Mouse (Mus musculus) hindlimb bud, embryonic 11.5 days (tissue): Measurements from ENCODE around the gene Adamts3.

Experiments used
- DNase-seq: peaks from one replicate; pipeline ENCODE4 v3.0.0-alpha.2; 2012; ENCODE audit warnings: low read depth, low spot score; ENCODE audit errors: extremely low spot score

Gene Adamts3

DNA sequence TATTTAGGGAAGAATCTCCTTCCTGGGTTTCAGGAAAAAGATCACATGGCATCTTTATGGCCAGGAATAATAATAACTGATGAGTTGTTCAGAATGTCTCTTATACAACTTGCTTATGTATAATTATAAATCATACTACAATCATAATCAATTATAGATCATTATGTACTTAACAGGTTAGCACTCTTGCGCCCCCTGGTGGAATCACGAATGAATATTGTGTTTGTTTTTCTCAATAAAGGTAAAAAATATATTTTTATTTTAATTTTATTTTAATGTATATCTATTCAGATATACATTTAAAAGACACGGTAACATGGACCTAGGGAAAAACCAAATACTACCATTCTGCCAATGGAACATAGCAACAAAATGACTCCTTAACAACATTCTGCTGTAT lies 63.6 kb downstream of the Adamts3 start:
- DNase-seq, result no peak

GRCm38 (mm10) chr5:89816610-89817009 lies 66.5 kb downstream of the Adamts3 start:
- DNase-seq, result no peak

GRCm38 (mm10) chr5:89814552-89814951 lies 68.6 kb downstream of the Adamts3 start:
- DNase-seq, result no peak

GRCm38 (mm10) chr5:89800181-89800816 lies 82.8 kb downstream of the Adamts3 start:
- DNase-seq, result no peak

GRCm38 (mm10) chr5:89793706-89794105 lies 89.4 kb downstream of the Adamts3 start:
- DNase-seq, result no peak

- DNase-seq, result no peak
Measured at GRCm38 (mm10) chr5:89784635-89785034, 98.5 kb downstream of the Adamts3 start.

DNA sequence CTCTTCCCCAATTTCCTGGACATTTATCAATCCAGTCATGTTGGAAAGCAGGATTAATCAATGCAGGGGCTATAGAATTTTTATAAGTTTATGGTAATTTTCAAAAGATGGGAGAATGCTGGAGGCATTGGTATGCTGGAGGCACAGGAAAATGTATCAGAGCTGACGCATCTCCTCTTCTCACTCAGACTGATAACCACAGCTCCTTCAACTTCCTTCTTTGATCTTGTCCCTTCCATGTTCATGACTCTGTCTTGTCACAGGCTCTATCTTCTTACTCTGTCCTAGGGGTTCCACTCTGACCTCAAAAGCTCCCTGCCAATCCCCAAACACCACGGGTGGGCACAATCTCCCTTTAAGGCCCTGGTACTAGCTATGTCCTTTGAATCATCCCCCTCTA lies 103.3 kb downstream of the Adamts3 start:
- no peak for DNase-seq

DNA sequence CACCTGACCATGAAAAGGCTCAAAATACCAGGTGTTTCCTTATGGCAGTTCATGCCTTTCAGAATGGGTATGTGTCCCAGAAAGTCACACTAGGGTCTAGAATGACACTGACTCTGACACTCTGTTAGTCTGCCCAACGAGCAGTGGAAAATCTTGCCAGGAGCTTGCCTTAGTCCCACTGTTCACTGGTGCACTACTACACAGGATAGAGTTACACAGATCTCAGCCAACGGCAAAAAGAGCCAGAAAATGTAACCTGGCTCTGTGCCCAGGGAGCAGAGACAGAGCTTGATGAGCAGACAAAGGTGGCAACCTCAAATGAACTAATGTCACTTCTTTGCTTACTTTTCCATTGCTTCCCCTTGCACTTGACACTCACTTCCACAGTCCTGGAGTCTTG lies 104.5 kb downstream of the Adamts3 start:
- DNase-seq, result no peak

GRCm38 (mm10) chr5:89777411-89777810 lies 105.7 kb downstream of the Adamts3 start:
- no peak for DNase-seq

DNA sequence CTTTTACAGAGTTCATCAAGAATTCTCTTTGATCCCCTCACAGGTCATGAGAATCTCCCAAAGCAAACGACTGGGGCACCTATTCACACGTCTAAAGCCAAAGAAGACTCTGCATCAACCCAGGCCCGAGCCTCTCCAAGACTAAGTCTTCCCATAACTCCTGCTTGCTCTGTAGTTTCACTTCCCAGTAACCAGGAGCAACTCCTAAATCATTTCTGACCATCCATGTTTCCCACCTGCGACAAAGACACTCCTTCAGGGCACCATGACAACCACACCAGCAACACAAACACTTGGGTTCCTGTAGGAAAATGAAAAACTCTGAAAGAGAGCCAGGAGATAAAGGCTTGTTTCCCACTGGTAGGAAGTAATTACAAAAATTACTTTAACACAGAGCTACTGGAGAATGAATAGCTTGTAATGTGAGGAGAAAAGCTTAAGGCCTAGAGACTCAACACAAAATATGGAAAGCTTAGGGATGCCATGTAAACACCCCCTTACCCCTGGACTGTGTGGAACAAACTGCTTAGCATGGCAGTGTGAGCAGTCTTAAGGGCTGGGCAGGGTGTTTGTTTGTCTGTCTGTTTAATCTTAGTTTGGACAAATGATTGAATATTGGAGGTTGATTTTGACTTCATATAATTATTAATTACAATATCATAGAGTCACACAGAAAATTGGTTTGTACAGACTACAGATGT lies 112.3 kb downstream of the Adamts3 start:
- no peak for DNase-seq

GRCm38 (mm10) chr5:89763189-89764187 lies 119.6 kb downstream of the Adamts3 start:
- peak; percentile 28 for DNase-seq

DNA sequence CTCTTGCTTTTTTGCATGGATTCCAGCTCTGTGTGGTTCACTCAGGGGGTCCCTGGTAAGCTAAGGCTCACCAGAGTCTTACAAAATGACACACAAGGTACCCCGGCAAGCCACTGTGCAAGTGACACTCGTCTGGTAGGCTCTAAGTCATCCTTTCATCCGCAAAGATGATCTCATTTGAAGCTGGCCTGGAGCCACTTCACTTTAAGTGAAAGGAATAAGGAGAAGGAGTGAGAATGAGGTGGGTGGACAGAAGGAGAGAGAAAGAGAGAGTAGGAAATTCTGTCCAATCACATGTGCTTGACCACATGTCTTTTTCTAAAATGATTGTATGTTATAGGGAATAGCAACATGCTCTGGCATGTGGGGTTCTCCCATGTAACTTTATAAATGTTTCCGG lies 122.8 kb downstream of the Adamts3 start:
- DNase-seq, result no peak

- DNase-seq, result no peak
Measured at GRCm38 (mm10) chr5:89751836-89752235, 131.3 kb downstream of the Adamts3 start.

GRCm38 (mm10) chr5:89748185-89748884 lies 134.8 kb downstream of the Adamts3 start:
- no peak for DNase-seq

- no peak for DNase-seq
Measured at GRCm38 (mm10) chr5:89747149-89747659, 135.9 kb downstream of the Adamts3 start.

DNA sequence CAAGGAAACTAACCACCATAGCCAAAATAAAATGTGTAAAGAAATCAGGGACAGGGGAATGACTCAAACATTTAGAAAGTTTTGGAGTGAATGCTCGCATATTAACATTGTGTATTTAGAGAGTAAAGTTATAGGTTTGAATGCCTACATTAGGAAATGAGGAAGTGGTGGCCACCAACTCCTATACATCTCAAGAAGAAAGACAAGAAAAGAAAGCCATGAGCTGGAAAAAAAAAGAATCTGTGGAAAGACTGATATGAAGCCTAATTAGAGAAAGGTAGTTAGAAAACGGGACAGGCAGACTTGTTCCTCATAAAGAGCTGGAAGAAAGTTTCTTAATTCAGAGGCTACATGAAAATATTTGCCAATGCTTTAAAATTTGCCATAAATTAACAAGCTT lies 138.0 kb downstream of the Adamts3 start:
- no peak for DNase-seq

GRCm38 (mm10) chr5:89734759-89735158 lies 148.4 kb downstream of the Adamts3 start:
- DNase-seq, result no peak

GRCm38 (mm10) chr5:89730411-89730810 lies 152.7 kb downstream of the Adamts3 start:
- DNase-seq, result no peak

DNA sequence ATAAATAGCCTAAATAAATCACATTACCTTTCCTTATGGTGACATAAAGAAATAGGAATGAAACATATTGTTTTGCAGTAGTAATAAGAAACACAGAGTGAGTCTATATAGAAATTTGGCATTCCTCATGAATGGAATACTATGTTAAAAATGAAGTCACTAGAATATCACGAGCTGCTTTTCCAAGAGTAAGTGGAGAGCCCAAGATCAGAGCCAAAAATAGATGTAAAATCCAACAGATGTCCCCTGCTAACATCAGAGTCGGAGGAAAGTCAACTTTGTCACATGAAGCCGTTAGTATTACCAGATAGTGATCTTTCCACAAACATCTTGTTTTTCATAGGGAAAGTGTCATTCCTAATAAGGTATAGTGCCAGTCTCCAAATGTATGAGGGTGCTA lies 155.0 kb downstream of the Adamts3 start:
- DNase-seq, result no peak

GRCm38 (mm10) chr5:89727497-89728057 lies 155.6 kb downstream of the Adamts3 start:
- DNase-seq, result no peak
